Mouse (Mus musculus): ENCODE measurements around the gene Fgd6. TPM values are rescaled to one million over a fixed set of nuclear protein-coding genes. Genes with fewer than 3 reads are reported as not detected.

The Fgd6 gene
- polyA plus RNA-seq, 1 experiment = 2.8 TPM

GRCm38 (mm10) chr10:94115893-94116599 is 80.2 kb downstream of the Fgd6 start:
- H3K4me3 ChIP-seq (ENCODE audit: extremely low read depth, insufficient read depth, insufficient read length) = no peak overlapping the region
- no peaks in the 10 kb centered on the region for H3K27me3 ChIP-seq (ENCODE audit: control insufficient read depth, insufficient read depth, low read length)
- H3K36me3 ChIP-seq (ENCODE audit: control insufficient read depth, insufficient read depth, low read length) = no peaks in the 10 kb centered on the region
- peak; percentile 55 to 76 for DNase-seq (ENCODE audit: low read depth in 1 of 2, low spot score in 2 of 2)
- WGBS = 18% methylated on average over 6 of the region's 6 CpGs
- TF ChIP-seq CTCF (IDR thresholded peaks at IDR 0.05; ENCODE audit: extremely low read depth, insufficient read depth, insufficient read length, insufficient replicate concordance) (peak; percentile 38; the same call in 1 of the 2 replicates), POLR2A (IDR thresholded peaks at IDR 0.05; ENCODE audit: low read depth, low read length) (no peak)
- H3K27ac ChIP-seq (ENCODE audit: insufficient read depth, low read length) = no peak overlapping the region
- H3K4me1 ChIP-seq (ENCODE audit: control insufficient read depth, insufficient read depth, insufficient read length) = no peaks in the 10 kb centered on the region

- Histone ChIP-seq H3K4me3 (ENCODE audit: extremely low read depth, insufficient read depth, insufficient read length) (no peak overlapping the region), H3K27me3 (ENCODE audit: control insufficient read depth, insufficient read depth, low read length) (no peaks in the 10 kb centered on the region), H3K27ac (ENCODE audit: insufficient read depth, low read length) (peak overlapping the region; percentile 12; the same call in 1 of the 2 replicates), H3K36me3 (ENCODE audit: control insufficient read depth, insufficient read depth, low read length) (no peaks in the 10 kb centered on the region), H3K4me1 (ENCODE audit: control insufficient read depth, insufficient read depth, insufficient read length) (no peaks in the 10 kb centered on the region)
- no peak for DNase-seq (ENCODE audit: low read depth in 1 of 2, low spot score in 2 of 2)
- 86% methylated on average over 12 of the region's 12 CpGs for WGBS
- TF ChIP-seq POLR2A (IDR thresholded peaks at IDR 0.05; ENCODE audit: low read depth, low read length) (no peak), CTCF (IDR thresholded peaks at IDR 0.05; ENCODE audit: extremely low read depth, insufficient read depth, insufficient read length, insufficient replicate concordance) (no peak)
Observed at GRCm38 (mm10) chr10:94116781-94117340, 81.1 kb downstream of the Fgd6 start.

DNA sequence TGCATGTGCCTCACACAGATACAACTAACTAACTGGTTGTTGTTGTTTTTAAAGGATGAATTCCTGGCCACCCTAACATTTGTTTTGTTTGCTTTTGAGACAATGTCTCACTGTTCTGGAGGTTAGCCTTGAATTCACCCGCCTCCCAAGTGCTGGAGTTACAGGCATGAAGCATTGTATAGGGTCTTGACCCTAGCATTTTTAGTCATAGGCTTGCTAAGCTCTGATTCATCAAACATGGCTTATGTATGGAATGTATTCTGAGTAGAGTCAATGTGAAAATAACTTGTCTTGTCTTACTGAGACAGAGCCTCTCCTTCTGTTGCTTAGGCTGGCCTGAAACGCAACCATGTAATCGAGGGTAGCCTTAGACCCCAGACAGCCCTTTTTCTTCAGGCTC is 82.1 kb downstream of the Fgd6 start:
- Histone ChIP-seq H3K4me3 (ENCODE audit: extremely low read depth, insufficient read depth, insufficient read length) (no peak overlapping the region), H3K27ac (ENCODE audit: insufficient read depth, low read length) (no peak overlapping the region), H3K27me3 (ENCODE audit: control insufficient read depth, insufficient read depth, low read length) (no peaks in the 10 kb centered on the region), H3K36me3 (ENCODE audit: control insufficient read depth, insufficient read depth, low read length) (no peaks in the 10 kb centered on the region), H3K4me1 (ENCODE audit: control insufficient read depth, insufficient read depth, insufficient read length) (no peaks in the 10 kb centered on the region)
- DNase-seq (ENCODE audit: low read depth in 1 of 2, low spot score in 2 of 2) = no peak
- TF ChIP-seq CTCF (IDR thresholded peaks at IDR 0.05; ENCODE audit: extremely low read depth, insufficient read depth, insufficient read length, insufficient replicate concordance) = no peak
- no peak for TF ChIP-seq POLR2A (IDR thresholded peaks at IDR 0.05; ENCODE audit: low read depth, low read length)
- WGBS = 94% methylated on average over 3 of the region's 3 CpGs

GRCm38 (mm10) chr10:94118993-94119392 is 83.2 kb downstream of the Fgd6 start:
- no peak for DNase-seq (ENCODE audit: low read depth in 1 of 2, low spot score in 2 of 2)
- no peaks in the 10 kb centered on the region for H3K27me3 ChIP-seq (ENCODE audit: control insufficient read depth, insufficient read depth, low read length)
- H3K36me3 ChIP-seq (ENCODE audit: control insufficient read depth, insufficient read depth, low read length) = no peaks in the 10 kb centered on the region
- TF ChIP-seq POLR2A (IDR thresholded peaks at IDR 0.05; ENCODE audit: low read depth, low read length) (no peak), CTCF (IDR thresholded peaks at IDR 0.05; ENCODE audit: extremely low read depth, insufficient read depth, insufficient read length, insufficient replicate concordance) (no peak)
- H3K27ac ChIP-seq (ENCODE audit: insufficient read depth, low read length) = no peak overlapping the region
- WGBS = 85% methylated on average over 7 of the region's 7 CpGs
- no peaks in the 10 kb centered on the region for H3K4me1 ChIP-seq (ENCODE audit: control insufficient read depth, insufficient read depth, insufficient read length)
- no peak overlapping the region for H3K4me3 ChIP-seq (ENCODE audit: extremely low read depth, insufficient read depth, insufficient read length)

DNA sequence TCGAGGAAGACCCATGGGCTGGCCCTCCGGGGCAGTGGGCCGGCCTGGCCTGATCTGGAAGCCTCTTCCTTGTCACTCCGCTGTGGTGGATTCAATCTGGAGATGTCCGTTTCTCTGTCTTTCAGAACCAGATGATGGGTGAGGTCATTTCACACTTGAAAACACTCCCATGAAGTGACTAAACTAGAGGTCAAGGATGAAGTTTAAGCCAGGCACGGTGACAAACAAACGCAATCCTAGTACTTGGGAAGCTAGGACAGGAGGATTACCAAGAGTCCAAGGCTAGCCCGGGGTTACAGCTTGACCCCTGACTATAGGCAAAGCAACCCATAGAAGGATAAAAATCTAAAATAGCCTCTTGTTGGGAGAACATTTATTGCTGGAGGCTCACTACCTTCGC is 84.9 kb downstream of the Fgd6 start:
- H3K4me1 ChIP-seq (ENCODE audit: control insufficient read depth, insufficient read depth, insufficient read length) = no peaks in the 10 kb centered on the region
- DNase-seq (ENCODE audit: low read depth in 1 of 2, low spot score in 2 of 2) = no peak
- TF ChIP-seq POLR2A (IDR thresholded peaks at IDR 0.05; ENCODE audit: low read depth, low read length) (no peak), CTCF (IDR thresholded peaks at IDR 0.05; ENCODE audit: extremely low read depth, insufficient read depth, insufficient read length, insufficient replicate concordance) (no peak)
- no peak overlapping the region for H3K27ac ChIP-seq (ENCODE audit: insufficient read depth, low read length)
- H3K36me3 ChIP-seq (ENCODE audit: control insufficient read depth, insufficient read depth, low read length) = no peaks in the 10 kb centered on the region
- no peak overlapping the region for H3K4me3 ChIP-seq (ENCODE audit: extremely low read depth, insufficient read depth, insufficient read length)
- WGBS = 89% methylated on average over 9 of the region's 9 CpGs
- no peaks in the 10 kb centered on the region for H3K27me3 ChIP-seq (ENCODE audit: control insufficient read depth, insufficient read depth, low read length)

GRCm38 (mm10) chr10:94122595-94122994 is 86.8 kb downstream of the Fgd6 start:
- H3K4me3 ChIP-seq (ENCODE audit: extremely low read depth, insufficient read depth, insufficient read length) = no peak overlapping the region
- H3K4me1 ChIP-seq (ENCODE audit: control insufficient read depth, insufficient read depth, insufficient read length) = no peaks in the 10 kb centered on the region
- H3K36me3 ChIP-seq (ENCODE audit: control insufficient read depth, insufficient read depth, low read length) = no peaks in the 10 kb centered on the region; the same call in 1 of the 2 replicates
- no peaks in the 10 kb centered on the region for H3K27me3 ChIP-seq (ENCODE audit: control insufficient read depth, insufficient read depth, low read length)
- H3K27ac ChIP-seq (ENCODE audit: insufficient read depth, low read length) = no peak overlapping the region
- DNase-seq (ENCODE audit: low read depth in 1 of 2, low spot score in 2 of 2) = no peak
- TF ChIP-seq CTCF (IDR thresholded peaks at IDR 0.05; ENCODE audit: extremely low read depth, insufficient read depth, insufficient read length, insufficient replicate concordance) = no peak
- TF ChIP-seq POLR2A (IDR thresholded peaks at IDR 0.05; ENCODE audit: low read depth, low read length) = no peak
- 81% methylated on average over 7 of the region's 7 CpGs for WGBS

- Histone ChIP-seq H3K4me3 (ENCODE audit: extremely low read depth, insufficient read depth, insufficient read length) (no peak overlapping the region), H3K27ac (ENCODE audit: insufficient read depth, low read length) (no peak overlapping the region), H3K36me3 (ENCODE audit: control insufficient read depth, insufficient read depth, low read length) (no peaks in the 10 kb centered on the region; the same call in 1 of the 2 replicates), H3K27me3 (ENCODE audit: control insufficient read depth, insufficient read depth, low read length) (no peaks in the 10 kb centered on the region), H3K4me1 (ENCODE audit: control insufficient read depth, insufficient read depth, insufficient read length) (no peaks in the 10 kb centered on the region)
- no peak for TF ChIP-seq POLR2A (IDR thresholded peaks at IDR 0.05; ENCODE audit: low read depth, low read length)
- TF ChIP-seq CTCF (IDR thresholded peaks at IDR 0.05; ENCODE audit: extremely low read depth, insufficient read depth, insufficient read length, insufficient replicate concordance) = no peak
- DNase-seq (ENCODE audit: low read depth in 1 of 2, low spot score in 2 of 2) = no peak
- WGBS = 87% methylated on average over 5 of the region's 5 CpGs
Observed at GRCm38 (mm10) chr10:94123581-94123980, 87.8 kb downstream of the Fgd6 start.

All from spleen, adult 2 months (tissue).